Mouse (Mus musculus) monocyte, adult 2 months (primary cell): ENCODE measurements at regions not wholly inside any gene's neighbourhood (a gene's known extent, or its start where the extent isn't known, plus 50 kb on each side); places are given as distances from the start of the nearest gene placed in this dataset.

ENCODE experiments used
- DNase-seq, 2 experiments: peaks; one replicate each; pipeline ENCODE4 v3.0.0; 2022; ENCODE audit warnings: low spot score in 2 of 2, low read depth in 1 of 2

GRCm38 (mm10) chr13:28797617-28798475, 155.7 kb downstream of the Sox4 start:
- DNase-seq: no peak

GRCm38 (mm10) chr13:28795274-28795673, 158.2 kb downstream of the Sox4 start:
- DNase-seq: no peak

- no peak for DNase-seq
Observed at GRCm38 (mm10) chr13:28794547-28794946, 159.0 kb downstream of the Sox4 start.

GRCm38 (mm10) chr13:28793166-28793935, 160.2 kb downstream of the Sox4 start:
- DNase-seq: no peak

GRCm38 (mm10) chr13:28792461-28793165, 160.9 kb downstream of the Sox4 start:
- no peak for DNase-seq

GRCm38 (mm10) chr13:28790381-28790780, 163.1 kb downstream of the Sox4 start:
- no peak for DNase-seq

- no peak for DNase-seq
Observed at GRCm38 (mm10) chr13:28787331-28787643, 166.2 kb downstream of the Sox4 start.

- no peak for DNase-seq
Observed at GRCm38 (mm10) chr13:28786629-28787330, 166.7 kb downstream of the Sox4 start.

GRCm38 (mm10) chr13:28782497-28783246, 170.8 kb downstream of the Sox4 start:
- DNase-seq: no peak

GRCm38 (mm10) chr13:28782081-28782480, 171.4 kb downstream of the Sox4 start:
- DNase-seq: no peak

GRCm38 (mm10) chr13:28781660-28782059, 171.9 kb downstream of the Sox4 start:
- no peak for DNase-seq

- DNase-seq: no peak
Observed at GRCm38 (mm10) chr13:28780462-28780861, 173.1 kb downstream of the Sox4 start.

GRCm38 (mm10) chr13:28775142-28775815, 178.2 kb downstream of the Sox4 start:
- DNase-seq: no peak

GRCm38 (mm10) chr13:28774649-28775048, 178.9 kb downstream of the Sox4 start:
- DNase-seq: no peak

- no peak for DNase-seq
Observed at GRCm38 (mm10) chr13:28773466-28773865, 180.0 kb downstream of the Sox4 start.

- DNase-seq: no peak
Observed at GRCm38 (mm10) chr13:28770531-28770930, 183.0 kb downstream of the Sox4 start.

GRCm38 (mm10) chr13:28770018-28770417, 183.5 kb downstream of the Sox4 start:
- DNase-seq: no peak

GRCm38 (mm10) chr13:28768717-28769426, 184.6 kb downstream of the Sox4 start:
- no peak for DNase-seq

- no peak for DNase-seq
Observed at GRCm38 (mm10) chr13:28762555-28762954, 191.0 kb downstream of the Sox4 start.
